Mouse (Mus musculus) frontal cortex, postnatal 36 days (tissue): Measurements from ENCODE around the gene Fastk.
A peak's percentile ranks its signal among the peaks of the same experiment; 100 is the strongest.

Experiments
- DNase-seq, 2 experiments: peaks; one replicate each; pipeline ENCODE4 v3.0.0; 2022; ENCODE audit warnings: low spot score in 2 of 2

Gene Fastk

DNA sequence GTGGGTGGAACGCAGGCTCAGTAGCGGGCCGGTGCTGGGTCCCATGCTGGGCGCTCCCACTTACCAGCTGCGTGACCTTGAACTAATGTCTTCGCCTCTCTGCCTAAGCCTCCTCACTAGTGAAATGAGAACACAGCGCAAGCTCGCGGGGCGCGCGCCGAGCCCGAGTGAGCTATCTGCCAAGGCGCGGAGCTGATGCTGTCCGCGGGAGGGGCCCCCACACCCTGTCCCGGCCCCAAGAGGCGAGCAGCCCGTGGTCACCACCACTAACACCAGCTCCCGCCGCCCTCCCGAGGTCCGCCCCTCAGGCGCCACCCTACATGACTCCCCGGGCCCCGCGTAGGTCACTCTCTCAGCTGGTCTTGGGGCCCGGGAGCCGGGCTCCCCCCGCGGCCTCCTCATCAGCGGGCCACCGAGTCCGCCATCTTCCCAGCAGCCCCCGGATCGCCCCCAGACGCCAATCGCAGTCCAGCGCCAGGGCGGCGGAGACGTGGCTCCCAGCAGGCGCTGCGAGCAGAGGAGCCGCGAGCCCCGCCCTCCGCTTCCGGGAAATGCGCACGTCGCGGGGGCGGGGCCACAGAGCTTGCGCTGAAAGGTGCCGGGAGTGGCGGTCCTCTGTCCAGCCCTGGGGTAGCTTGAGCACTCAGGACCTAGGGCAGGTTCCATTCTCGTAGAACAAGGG, at the start of gene Fastk:
Fastk (minus strand) TSS at position 542 of the 682 bp plus-strand sequence.
- DNase-seq = peak; percentile 94

- DNase-seq = no peak
Measured at GRCm38 (mm10) chr5:24492546-24493285, 47.6 kb upstream of the Fastk start.

GRCm38 (mm10) chr5:24490413-24490920, 45.4 kb upstream of the Fastk start:
- DNase-seq = no peak

DNA sequence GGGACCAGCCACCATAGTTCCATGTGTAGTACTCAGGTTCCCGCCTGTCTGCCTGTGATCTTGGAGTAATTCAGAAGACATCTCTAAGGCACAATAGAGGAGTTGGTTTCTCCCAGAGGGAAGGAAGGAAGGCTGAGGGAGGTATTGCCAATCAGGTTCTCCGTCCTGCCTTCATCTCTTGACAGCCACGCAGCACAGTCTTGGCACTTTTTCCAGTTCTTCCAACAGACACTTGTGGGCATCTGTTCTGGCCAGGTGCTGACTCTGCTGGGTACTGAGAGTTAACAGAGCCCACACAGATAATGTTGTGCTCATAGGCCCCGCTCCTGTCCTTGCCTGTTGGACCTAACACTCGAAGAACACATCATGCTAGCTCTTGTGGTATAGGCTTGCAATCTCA, 41.7 kb upstream of the Fastk start:
- DNase-seq = no peak

- peak; percentile 88 to 89 for DNase-seq
Measured at GRCm38 (mm10) chr5:24486097-24486496, 41.0 kb upstream of the Fastk start.

- peak in 1 of 2 experiments; percentile 25 for DNase-seq
Measured at GRCm38 (mm10) chr5:24484963-24485362, 39.9 kb upstream of the Fastk start.

GRCm38 (mm10) chr5:24483326-24483725, 38.2 kb upstream of the Fastk start:
- DNase-seq = peak; percentile 70 to 74

- DNase-seq = no peak
Measured at GRCm38 (mm10) chr5:24482247-24483079, 37.4 kb upstream of the Fastk start.

DNA sequence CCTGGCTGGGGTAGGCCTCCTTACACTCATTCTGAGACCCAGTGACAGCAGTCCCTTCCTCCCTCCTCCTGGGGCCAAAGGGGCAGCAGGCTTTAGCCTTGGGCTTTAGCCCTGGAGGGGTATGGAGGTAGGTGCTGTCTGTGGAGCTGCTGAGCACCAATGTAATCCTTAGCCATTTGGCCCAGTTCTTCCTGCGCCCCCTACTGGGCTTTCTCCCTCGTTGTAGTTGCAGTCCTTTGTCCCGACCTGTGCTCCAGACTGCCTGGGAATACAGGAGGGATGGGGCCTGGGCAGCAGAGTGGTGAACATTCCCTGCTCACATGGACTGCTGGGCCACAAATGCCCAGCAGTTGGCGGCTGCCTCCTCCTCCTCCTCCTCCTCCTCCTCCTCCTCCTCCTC, 36.6 kb upstream of the Fastk start:
- peak; percentile 56 to 71 for DNase-seq

- DNase-seq = no peak
Measured at GRCm38 (mm10) chr5:24477909-24478308, 32.8 kb upstream of the Fastk start.

GRCm38 (mm10) chr5:24475476-24476241, 30.6 kb upstream of the Fastk start:
- DNase-seq = no peak

DNA sequence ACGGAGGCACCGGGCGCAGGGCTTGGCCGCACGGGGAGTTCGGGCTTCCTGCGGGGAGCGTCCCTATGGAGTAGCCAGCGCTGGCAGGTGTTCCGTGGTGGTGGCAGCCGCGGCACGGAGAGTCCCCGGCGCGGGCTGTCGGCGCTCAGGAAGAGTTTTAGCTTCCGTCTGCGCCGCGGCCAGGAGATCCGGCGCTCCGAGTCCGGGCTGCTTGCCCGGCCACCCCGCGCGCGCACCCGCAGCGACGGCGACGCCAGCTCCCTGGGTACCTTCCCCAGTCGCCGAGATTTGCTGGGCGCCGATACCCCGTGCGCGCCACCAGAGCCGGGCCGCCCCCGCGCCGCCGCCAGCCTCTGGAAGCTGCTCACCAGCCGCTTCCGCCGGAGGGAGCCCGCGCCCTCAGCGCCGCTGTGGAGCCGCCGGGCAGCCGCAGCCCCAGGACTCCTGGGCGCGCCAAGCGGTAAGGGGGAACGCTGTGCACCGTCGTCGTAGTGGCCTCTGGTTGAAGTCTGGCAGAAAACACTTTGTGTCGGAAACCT, 29.7 kb upstream of the Fastk start:
- DNase-seq = peak; percentile 73 to 75

DNA sequence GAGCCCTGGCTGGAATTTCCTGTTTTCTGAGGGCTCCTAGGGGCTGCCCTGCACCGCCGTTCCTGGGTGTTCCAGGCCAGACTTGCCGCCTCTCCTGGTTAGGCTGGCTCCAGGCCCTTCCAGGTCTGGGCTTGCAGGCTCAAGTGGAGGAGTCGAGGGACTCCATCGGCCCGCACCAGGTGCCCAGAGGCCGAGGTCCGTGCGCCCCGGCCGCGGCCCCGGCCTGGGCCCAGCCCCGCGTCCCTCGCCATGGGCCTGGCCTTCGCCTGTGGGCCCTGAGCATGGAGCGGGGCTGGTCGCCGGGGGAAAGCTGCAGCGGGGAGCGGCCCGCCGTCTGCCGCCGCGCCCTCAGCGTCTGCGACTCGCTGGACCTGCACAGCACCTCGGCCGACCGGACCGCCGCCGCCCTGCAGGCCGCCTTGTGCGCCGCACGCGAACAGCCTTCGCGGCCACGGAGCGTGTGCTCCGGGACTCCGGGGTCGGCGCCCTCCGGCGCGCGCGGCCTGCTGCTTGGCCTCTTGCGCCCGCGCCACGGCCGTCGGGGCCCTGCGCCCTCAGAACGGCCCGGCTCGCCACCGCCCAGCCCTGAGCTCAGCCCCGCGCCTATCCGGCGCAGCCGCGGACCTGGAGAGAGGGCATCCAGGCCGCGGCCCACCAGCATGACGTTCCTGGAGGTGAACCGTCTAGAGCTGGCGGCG, 29.1 kb upstream of the Fastk start:
- DNase-seq = no peak

DNA sequence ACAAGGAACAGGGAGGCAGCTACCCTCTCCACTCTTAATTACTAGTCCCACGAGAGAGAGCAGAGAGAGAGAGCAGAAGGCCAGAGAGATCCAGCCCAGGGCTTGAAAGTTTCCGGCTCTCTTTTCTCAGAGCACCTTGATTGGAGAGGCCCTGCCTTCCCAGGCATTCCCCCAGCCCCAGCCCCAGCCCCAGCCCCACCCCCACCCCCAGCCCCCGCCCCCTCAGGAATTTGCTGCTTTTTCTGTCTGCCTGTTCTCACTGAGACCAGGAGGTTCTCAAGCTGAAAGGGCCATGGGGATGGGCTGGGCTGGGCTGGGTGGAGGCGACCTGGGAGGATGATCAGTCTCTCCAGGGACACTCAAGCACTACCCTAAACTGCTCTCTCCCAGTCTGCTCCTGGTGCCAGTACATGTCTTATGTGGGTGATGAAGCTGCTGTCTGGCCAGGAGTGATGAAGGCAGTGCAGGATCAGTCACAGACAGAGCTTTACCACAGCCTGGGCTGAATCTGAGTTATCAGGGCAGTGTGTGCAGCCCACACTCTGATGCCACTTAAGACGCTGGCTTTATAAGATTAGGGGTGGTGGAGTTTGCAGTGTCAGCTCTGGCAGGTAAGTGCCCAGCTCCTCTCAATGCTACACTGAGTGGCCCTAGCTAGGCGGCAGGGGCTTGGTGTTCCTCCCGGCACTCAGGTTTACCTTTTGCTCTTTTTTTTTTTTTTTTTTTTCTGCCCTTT, 28.0 kb upstream of the Fastk start:
- DNase-seq = no peak

- peak; percentile 68 to 77 for DNase-seq
Measured at GRCm38 (mm10) chr5:24470600-24470999, 25.5 kb upstream of the Fastk start.

GRCm38 (mm10) chr5:24466762-24467161, 21.7 kb upstream of the Fastk start:
- no peak for DNase-seq

DNA sequence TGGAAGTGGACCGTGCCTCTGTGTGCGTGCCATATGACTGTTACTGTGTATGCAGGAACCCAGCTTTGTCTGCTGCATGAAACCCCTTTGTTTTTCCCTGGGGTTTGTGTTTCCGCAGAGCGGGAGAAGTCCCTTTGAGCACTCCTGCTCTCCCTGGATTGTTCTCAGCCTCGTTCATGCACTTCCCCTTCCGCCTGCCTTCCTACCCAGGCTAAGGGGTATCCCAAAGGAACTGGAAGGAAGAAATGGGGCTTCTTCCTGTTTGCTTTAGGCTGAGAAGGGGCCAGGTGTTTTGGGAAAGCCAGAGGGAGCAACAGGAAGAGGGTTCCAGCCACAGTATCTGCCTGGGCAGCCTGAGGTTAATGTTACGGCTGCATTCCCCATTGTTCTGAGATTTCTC, 10.5 kb upstream of the Fastk start:
- DNase-seq = no peak

DNA sequence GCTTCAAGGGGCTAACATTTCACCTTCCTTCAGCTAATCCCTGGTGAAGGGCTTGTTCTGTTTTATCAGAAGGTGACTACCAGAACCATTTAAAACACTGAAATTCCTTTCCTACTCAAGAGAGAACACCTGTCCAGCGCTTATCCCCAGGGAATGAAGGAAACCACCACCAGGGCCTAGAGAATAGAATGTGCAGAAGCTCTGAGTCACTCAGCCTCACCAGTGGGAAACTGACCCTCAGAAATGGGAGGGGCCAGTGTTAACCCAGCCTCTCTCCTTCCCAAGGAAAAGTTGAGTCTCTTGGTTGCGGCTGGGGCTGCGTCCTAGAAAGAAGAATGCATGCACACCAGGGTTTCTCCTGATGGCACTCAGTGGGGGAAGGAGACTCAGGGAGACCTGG, 10.0 kb upstream of the Fastk start:
- DNase-seq = no peak

DNA sequence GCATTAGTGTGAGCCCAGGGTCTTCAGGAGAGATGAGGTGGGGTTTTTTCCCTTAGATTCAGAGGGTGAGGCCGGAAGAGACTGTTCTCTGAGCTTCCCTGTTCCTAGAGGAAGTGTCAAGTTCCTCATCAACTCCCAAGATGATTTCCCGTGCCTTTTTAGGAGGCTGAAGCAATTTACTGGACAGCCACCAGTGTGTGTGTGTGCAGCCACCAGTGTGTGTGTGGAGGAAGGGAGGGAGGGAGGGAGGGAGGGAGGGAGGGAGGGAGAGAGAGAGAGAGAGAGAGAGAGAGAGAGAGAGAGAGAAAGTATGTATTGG, 8.9 kb upstream of the Fastk start:
- no peak for DNase-seq
